Mouse (Mus musculus) neural tube, embryonic 15.5 days (tissue): ENCODE data around the gene Gabbr2. TPM values are rescaled to one million over a fixed set of nuclear protein-coding genes. Genes with fewer than 3 reads are reported as not detected.

Experiments
- ATAC-seq: fragments of 200-750 bp; cut with Nextera tagmentation; 2 replicates; pipeline ENCODE4 v1.8.0; 2017; ENCODE audit warnings: mild to moderate bottlenecking, moderate TSS enrichment, moderate library complexity; ENCODE audit not compliant: low FRiP score
- H3K27ac ChIP-seq: fragments of 300-500 bp; sonication (generic); replicated peaks from 2 replicates; pipeline ENCODE4 v1.5.1; 2015; ENCODE audit warnings: mild to moderate bottlenecking, inconsistent platforms
- H3K27me3 ChIP-seq: fragments of 300-500 bp; sonication (generic); replicated peaks from 2 replicates; pipeline ENCODE4 v1.6.1; 2015; ENCODE audit warnings: inconsistent platforms
- H3K36me3 ChIP-seq: fragments of 300-500 bp; sonication (generic); 2 replicates; pipeline ENCODE4 v1.6.1; 2015; ENCODE audit warnings: inconsistent platforms
- H3K4me1 ChIP-seq: fragments of 300-500 bp; sonication (generic); 2 replicates; pipeline ENCODE4 v1.6.1; 2015; ENCODE audit warnings: inconsistent platforms
- H3K4me2 ChIP-seq: fragments of 300-500 bp; sonication (generic); 2 replicates; pipeline ENCODE4 v1.6.1; 2015; ENCODE audit warnings: inconsistent platforms, mild to moderate bottlenecking, moderate library complexity
- H3K4me3 ChIP-seq: fragments of 300-500 bp; sonication (generic); replicated peaks from 2 replicates; pipeline ENCODE4 v1.5.1; 2015; ENCODE audit warnings: mild to moderate bottlenecking, inconsistent platforms
- H3K9ac ChIP-seq: fragments of 300-500 bp; sonication (generic); replicated peaks from 2 replicates; pipeline ENCODE4 v1.6.1; 2015; ENCODE audit warnings: mild to moderate bottlenecking, inconsistent platforms
- H3K9me3 ChIP-seq: fragments of 300-500 bp; sonication (generic); replicated peaks from 2 replicates; pipeline ENCODE4 v1.6.1; 2016; ENCODE audit warnings: inconsistent platforms
- WGBS: fragments of 180-500 bp; shearing (Covaris S2); methylation state at CpG from one replicate; pipeline ENCODE4 v1.1.7; 2015; ENCODE audit warnings: mixed read lengths; 5-methylcytosine and 5-hydroxymethylcytosine counted together
- polyA plus RNA-seq: library from polyadenylated mRNA; unstranded; fragments of >200 nt; fragmentation: Nextera tagmentation; extraction: Ambion mirVana; gene quantifications from 2 replicates; pipeline ENCODE4 v1.2.1, GENCODE M21; 2015

Gene Gabbr2
- polyA plus RNA-seq, 1 experiment from 2014 or later: 12.5 TPM

GRCm38 (mm10) chr4:46720821-46721557, 270.7 kb downstream of the Gabbr2 start:
- ATAC-seq: no peak
- no peak overlapping the region for H3K27ac ChIP-seq
- no peak overlapping the region for H3K9ac ChIP-seq
- peaks cover 3% of the 10 kb centered on the region; the same call in 1 of the 2 replicates for H3K4me1 ChIP-seq
- no peak overlapping the region for H3K4me2 ChIP-seq
- no peaks in the 10 kb centered on the region for H3K9me3 ChIP-seq
- WGBS: 86% methylated on average over 16 of the region's 16 CpGs
- H3K27me3 ChIP-seq: no peaks in the 10 kb centered on the region
- H3K36me3 ChIP-seq: no peaks in the 10 kb centered on the region
- H3K4me3 ChIP-seq: no peak overlapping the region

GRCm38 (mm10) chr4:46720070-46720469, 271.6 kb downstream of the Gabbr2 start:
- H3K36me3 ChIP-seq: no peaks in the 10 kb centered on the region
- no peak overlapping the region for H3K27ac ChIP-seq
- H3K4me1 ChIP-seq: peaks cover 3% of the 10 kb centered on the region; the same call in 1 of the 2 replicates
- H3K9ac ChIP-seq: no peak overlapping the region
- WGBS: 80% methylated on average over 1 of the region's 1 CpGs
- no peak overlapping the region for H3K4me2 ChIP-seq
- no peaks in the 10 kb centered on the region for H3K9me3 ChIP-seq
- no peak for ATAC-seq
- no peak overlapping the region for H3K4me3 ChIP-seq
- H3K27me3 ChIP-seq: no peaks in the 10 kb centered on the region

GRCm38 (mm10) chr4:46718624-46719023, 273.0 kb downstream of the Gabbr2 start:
- H3K27me3 ChIP-seq: no peaks in the 10 kb centered on the region
- H3K36me3 ChIP-seq: 0 out of 2 replicates have a peak, but pooled peaks cover 5% of the 10 kb centered on the region
- ATAC-seq: no peak
- no peaks in the 10 kb centered on the region for H3K9me3 ChIP-seq
- no peak overlapping the region for H3K4me2 ChIP-seq
- peaks cover 3% of the 10 kb centered on the region; the same call in 1 of the 2 replicates for H3K4me1 ChIP-seq
- no peak overlapping the region for H3K9ac ChIP-seq
- no peak overlapping the region for H3K4me3 ChIP-seq
- no peak overlapping the region for H3K27ac ChIP-seq
- WGBS: 42% methylated on average over 7 of the region's 7 CpGs

- H3K4me1 ChIP-seq: peaks cover 3% of the 10 kb centered on the region; the same call in 1 of the 2 replicates
- H3K9ac ChIP-seq: no peak overlapping the region
- peaks cover 9% of the 10 kb centered on the region; the same call in 1 of the 2 replicates for H3K36me3 ChIP-seq
- H3K9me3 ChIP-seq: no peaks in the 10 kb centered on the region
- WGBS: 34% methylated on average over 5 of the region's 5 CpGs
- H3K27ac ChIP-seq: no peak overlapping the region
- H3K27me3 ChIP-seq: no peaks in the 10 kb centered on the region
- no peak for ATAC-seq
- H3K4me2 ChIP-seq: no peak overlapping the region
- no peak overlapping the region for H3K4me3 ChIP-seq
These were observed 274.5 kb downstream of the Gabbr2 start for GRCm38 (mm10) chr4:46717156-46717555.

- Histone ChIP-seq H3K9me3 (no peaks in the 10 kb centered on the region), H3K4me2 (no peak overlapping the region), H3K36me3 (peaks cover 9% of the 10 kb centered on the region; the same call in 1 of the 2 replicates), H3K27ac (no peak overlapping the region), H3K4me3 (no peak overlapping the region), H3K9ac (no peak overlapping the region), H3K4me1 (peaks cover 3% of the 10 kb centered on the region; the same call in 1 of the 2 replicates), H3K27me3 (no peaks in the 10 kb centered on the region)
- WGBS: 0% methylated on average over 1 of the region's 1 CpGs
- ATAC-seq: no peak
These were observed 275.3 kb downstream of the Gabbr2 start for GRCm38 (mm10) chr4:46716361-46716760.

- WGBS: 57% methylated on average over 4 of the region's 4 CpGs
These were observed 281.1 kb downstream of the Gabbr2 start for GRCm38 (mm10) chr4:46710523-46710922.

GRCm38 (mm10) chr4:46710018-46710417, 281.7 kb downstream of the Gabbr2 start:
- no peak overlapping the region for H3K4me3 ChIP-seq
- H3K27me3 ChIP-seq: no peaks in the 10 kb centered on the region
- peaks cover 9% of the 10 kb centered on the region; the same call in 1 of the 2 replicates for H3K36me3 ChIP-seq
- no peak overlapping the region for H3K4me2 ChIP-seq
- ATAC-seq: no peak
- WGBS: 64% methylated on average over 6 of the region's 6 CpGs
- H3K9me3 ChIP-seq: no peaks in the 10 kb centered on the region
- H3K27ac ChIP-seq: peak overlapping the region; percentile 61
- H3K4me1 ChIP-seq: peaks cover 15% of the 10 kb centered on the region
- no peak overlapping the region for H3K9ac ChIP-seq

More at GRCm38 (mm10) chr4:46710523-46710922, 281.1 kb downstream of the Gabbr2 start:
- Histone ChIP-seq H3K27ac (peak overlapping the region; percentile 61), H3K4me3 (no peak overlapping the region), H3K9ac (no peak overlapping the region), H3K9me3 (no peaks in the 10 kb centered on the region), H3K4me1 (peaks cover 15% of the 10 kb centered on the region), H3K27me3 (no peaks in the 10 kb centered on the region), H3K4me2 (no peak overlapping the region), H3K36me3 (peaks cover 9% of the 10 kb centered on the region; the same call in 1 of the 2 replicates)
- no peak; the same call in 1 of the 2 replicates for ATAC-seq

- Histone ChIP-seq H3K27me3 (no peaks in the 10 kb centered on the region), H3K4me2 (no peak overlapping the region), H3K9me3 (no peaks in the 10 kb centered on the region), H3K36me3 (peaks cover 9% of the 10 kb centered on the region; the same call in 1 of the 2 replicates), H3K9ac (no peak overlapping the region), H3K4me1 (peaks cover 15% of the 10 kb centered on the region), H3K27ac (no peak overlapping the region), H3K4me3 (no peak overlapping the region)
- 59% methylated on average over 7 of the region's 7 CpGs for WGBS
- ATAC-seq: no peak; the same call in 1 of the 2 replicates
These were observed 282.2 kb downstream of the Gabbr2 start for GRCm38 (mm10) chr4:46709492-46709891.

GRCm38 (mm10) chr4:46705739-46706138, 285.9 kb downstream of the Gabbr2 start:
- Histone ChIP-seq H3K4me3 (no peak overlapping the region), H3K4me1 (peaks cover 12% of the 10 kb centered on the region), H3K36me3 (no peaks in the 10 kb centered on the region; the same call in 1 of the 2 replicates), H3K27me3 (no peaks in the 10 kb centered on the region), H3K9ac (no peak overlapping the region), H3K4me2 (no peak overlapping the region), H3K9me3 (no peaks in the 10 kb centered on the region), H3K27ac (no peak overlapping the region)
- WGBS: 82% methylated on average over 12 of the region's 12 CpGs
- no peak for ATAC-seq

GRCm38 (mm10) chr4:46703146-46703545, 288.5 kb downstream of the Gabbr2 start:
- 97% methylated on average over 10 of the region's 10 CpGs for WGBS
- Histone ChIP-seq H3K36me3 (no peaks in the 10 kb centered on the region; the same call in 1 of the 2 replicates), H3K27me3 (no peaks in the 10 kb centered on the region), H3K4me1 (peaks cover 9% of the 10 kb centered on the region), H3K27ac (no peak overlapping the region), H3K9ac (no peak overlapping the region), H3K4me3 (no peak overlapping the region), H3K4me2 (no peak overlapping the region), H3K9me3 (no peaks in the 10 kb centered on the region)
- ATAC-seq: no peak

GRCm38 (mm10) chr4:46700223-46700651, 291.4 kb downstream of the Gabbr2 start:
- H3K9me3 ChIP-seq: no peaks in the 10 kb centered on the region
- WGBS: 47% methylated on average over 10 of the region's 10 CpGs
- peaks cover 9% of the 10 kb centered on the region for H3K4me1 ChIP-seq
- H3K27ac ChIP-seq: peak overlapping the region; percentile 45; the same call in 1 of the 2 replicates
- H3K27me3 ChIP-seq: 0 out of 2 replicates have a peak, but pooled peaks cover 2% of the 10 kb centered on the region
- peak; percentile 21; the same call in 1 of the 2 replicates for ATAC-seq
- no peak overlapping the region for H3K4me3 ChIP-seq
- H3K36me3 ChIP-seq: no peaks in the 10 kb centered on the region; the same call in 1 of the 2 replicates
- H3K4me2 ChIP-seq: no peak overlapping the region
- H3K9ac ChIP-seq: no peak overlapping the region

- ATAC-seq: no peak
- H3K4me2 ChIP-seq: no peak overlapping the region
- WGBS: 72% methylated on average over 6 of the region's 6 CpGs
These were observed 295.2 kb downstream of the Gabbr2 start for GRCm38 (mm10) chr4:46696467-46696866.

More at GRCm38 (mm10) chr4:46696467-46696866, 295.2 kb downstream of the Gabbr2 start:
- H3K4me1 ChIP-seq: peaks cover 9% of the 10 kb centered on the region
- no peak overlapping the region for H3K4me3 ChIP-seq
- H3K27ac ChIP-seq: no peak overlapping the region
- no peaks in the 10 kb centered on the region for H3K9me3 ChIP-seq
- no peaks in the 10 kb centered on the region for H3K36me3 ChIP-seq
- H3K9ac ChIP-seq: no peak overlapping the region
- 0 out of 2 replicates have a peak, but pooled peaks cover 2% of the 10 kb centered on the region for H3K27me3 ChIP-seq
